29 mouse cellular contexts compared by ENCODE assay signal in genomic region chr15:85629924-85630545, GRCm38 (mm10). TPM values are rescaled to one million over a fixed set of nuclear protein-coding genes. Genes with fewer than 3 reads are reported as not detected.
DNase-seq lines count a peak whose midpoint lies in the region; ATAC-seq and TF ChIP-seq lines count a peak whose summit lies in the region.
"Had no signal": no experiment of that assay in that cellular context is flagged by ENCODE, and none has a peak within 500 bp of the region (broad histone marks: within the 10 kb centered on the region; RNA-seq: fewer than 3 reads in every experiment).

No protein-coding gene starts in this region.

- H3K4me3 ChIP-seq in stomach, postnatal 0 days (ENCODE audit: low read depth, low read length), result no peak overlapping the region
- H3K4me3 ChIP-seq: forebrain, embryonic 13.5 days; heart, embryonic 13.5 days; hindbrain, embryonic 12.5 days; intestine, embryonic 15.5 days; layer of hippocampus, adult 2 months; liver, embryonic 12.5 days; myocyte had no signal

- no peaks in the 10 kb centered on the region for H3K27me3 ChIP-seq in stomach, postnatal 0 days (ENCODE audit: control insufficient read depth, insufficient read depth, low read length)

- 0 out of 2 replicates have a peak, but pooled peaks cover 5% of the 10 kb centered on the region for H3K4me1 ChIP-seq in stomach, postnatal 0 days (replicated peaks; ENCODE audit: control insufficient read depth, insufficient read depth)

- peak; percentile 61 to 62 for DNase-seq in cerebellum, postnatal 10 days
- no peak for DNase-seq in cerebellum, adult 8-10 months
- peak; percentile 68 to 76 for DNase-seq in lung, adult 18-20 months
- no peak for DNase-seq in lung, postnatal 14 days
- peak; percentile 43 to 79 for DNase-seq in urinary bladder, adult 18-20 months (ENCODE audit: low spot score in 2 of 2)
- no peak for DNase-seq in urinary bladder, adult 2 months (ENCODE audit: low spot score)
- no peak for DNase-seq in stomach, postnatal 0 days (ENCODE audit: low spot score)
- no peak for DNase-seq in B cell, adult 2 months
- DNase-seq: adrenal gland, adult 8-10 months; cerebellum, adult 2 months; gastrocnemius, postnatal 36 days; heart, postnatal 10 days; kidney, adult 2 months; kidney, postnatal 36 days; layer of hippocampus, postnatal 36 days; left cerebral cortex, postnatal 4 days; liver, postnatal 0 days; thymus, postnatal 14 days had no signal

- no peak overlapping the region for H3K9ac ChIP-seq in stomach, postnatal 0 days (ENCODE audit: low read length)
- H3K9ac ChIP-seq: forebrain, embryonic 13.5 days; heart, embryonic 13.5 days; hindbrain, embryonic 12.5 days; intestine, embryonic 15.5 days; liver, embryonic 12.5 days; liver, postnatal 0 days had no signal

- no peak for TF ChIP-seq CTCF in stomach, postnatal 0 days (IDR thresholded peaks at IDR 0.05; ENCODE audit: low read depth)

- no peak overlapping the region for H3K4me2 ChIP-seq in stomach, postnatal 0 days (replicated peaks; ENCODE audit: low read depth)
- H3K4me2 ChIP-seq: forebrain, embryonic 13.5 days; heart, embryonic 13.5 days; hindbrain, embryonic 12.5 days; intestine, embryonic 15.5 days; liver, embryonic 12.5 days had no signal

- peak overlapping the region; percentile 49; the same call in 1 of the 2 replicates for H3K27ac ChIP-seq in stomach, postnatal 0 days (replicated peaks)
- H3K27ac ChIP-seq: forebrain, embryonic 13.5 days; heart, embryonic 13.5 days; hindbrain, embryonic 12.5 days; hindbrain, postnatal 0 days; intestine, embryonic 15.5 days; layer of hippocampus, adult 2 months; liver, embryonic 12.5 days; macrophage had no signal

- H3K36me3 ChIP-seq in stomach, postnatal 0 days (ENCODE audit: control insufficient read depth, insufficient read depth, low read length), result no peaks in the 10 kb centered on the region
- H3K36me3 ChIP-seq: G1E; heart, embryonic 13.5 days; hindbrain, embryonic 12.5 days; intestine, embryonic 15.5 days; liver, embryonic 12.5 days had no signal

- TF ChIP-seq EP300 in stomach, postnatal 0 days (optimal IDR thresholded peaks at IDR 0.05), result no peak

- WGBS in stomach, postnatal 0 days, result 63% methylated on average over 7 of the region's 7 CpGs

- no peak for ATAC-seq in stomach, postnatal 0 days (ENCODE audit: low FRiP score, low TSS enrichment)
- ATAC-seq: forebrain, embryonic 13.5 days; hindbrain, postnatal 0 days; intestine, embryonic 15.5 days; liver, embryonic 12.5 days; liver, postnatal 0 days had no signal

- no peaks in the 10 kb centered on the region for H3K9me3 ChIP-seq in stomach, postnatal 0 days (ENCODE audit: control insufficient read depth, low read length)
- H3K9me3 ChIP-seq: forebrain, embryonic 13.5 days; heart, embryonic 13.5 days; hindbrain, embryonic 12.5 days; intestine, embryonic 15.5 days; liver, embryonic 12.5 days had no signal

RNA-seq across cellular contexts. Expression of gene Wnt7b, which starts 47.8 kb away (rescaled TPM):
- 15.3 and 15.9 TPM in 2 replicates for polyA plus RNA-seq in urinary bladder, adult 2 months (2012; rRNA removed)
- 20.6 and 24.4 TPM in 2 replicates for polyA plus RNA-seq in stomach, postnatal 0 days (2015; fragmentation: Nextera tagmentation; extraction: Ambion mirVana)
- polyA plus RNA-seq: G1E; macrophage; small intestine, adult 2 months had no signal

Comparison
In these comparisons a context has a peak if more than half of its experiments do, and no peak if none do; other contexts are left out.
1. DNase-seq: peak in cerebellum, postnatal 10 days (2 of 2), lung, adult 18-20 months (2 of 2) and urinary bladder, adult 18-20 months (2 of 2); none in cerebellum, adult 8-10 months (single experiment), lung, postnatal 14 days (single experiment), urinary bladder, adult 2 months (single experiment), stomach, postnatal 0 days (single experiment) and B cell, adult 2 months (0 of 2).